Mouse (Mus musculus) thymus, postnatal 25 days (tissue): Measurements from ENCODE around the gene Zfp78.
A peak's percentile ranks its signal among the peaks of the same experiment; 100 is the strongest.
"Not testable (repeated sequence)": the region's sequence is repeated elsewhere in the genome, so short reads cannot be mapped to it uniquely, and the experiment has no call there.

Experiments used
- DNase-seq: peaks from one replicate; pipeline ENCODE4 v3.0.0; 2022

Gene Zfp78

GRCm38 (mm10) chr7:6363047-6363488, at the start of gene Zfp78:
TSS of gene Zfp78 (plus strand) at chr7:6363280.
- peak; percentile 79 for DNase-seq

- peak; percentile 1 for DNase-seq
Measured at GRCm38 (mm10) chr7:6330458-6331232, 32.4 kb upstream of the Zfp78 start.

- peak; percentile 82 for DNase-seq
Measured at GRCm38 (mm10) chr7:6331233-6331956, 31.7 kb upstream of the Zfp78 start, which contains the start of gene Zfp583. TSS of gene Zfp583 (minus strand) at chr7:6331285.

- DNase-seq, result no peak
Measured at GRCm38 (mm10) chr7:6339865-6340264, 23.2 kb upstream of the Zfp78 start.

- peak; percentile 47 for DNase-seq
Measured at GRCm38 (mm10) chr7:6343501-6344071, 19.5 kb upstream of the Zfp78 start, which contains the start of gene Gm3854. TSS of gene Gm3854 (plus strand) at chr7:6343759.

- no peak for DNase-seq
Measured at GRCm38 (mm10) chr7:6344124-6344523, 19.0 kb upstream of the Zfp78 start.

- DNase-seq, result no peak
Measured at GRCm38 (mm10) chr7:6358121-6358520, 5.0 kb upstream of the Zfp78 start.

- no peak for DNase-seq
Measured at GRCm38 (mm10) chr7:6358937-6359590, 4.0 kb upstream of the Zfp78 start.

GRCm38 (mm10) chr7:6360477-6361060, 2.5 kb upstream of the Zfp78 start:
- no peak for DNase-seq

GRCm38 (mm10) chr7:6361756-6362155, 1.3 kb upstream of the Zfp78 start:
- no peak for DNase-seq

- DNase-seq, result peak; percentile 92
Measured at GRCm38 (mm10) chr7:6362268-6363046, 623 bp upstream of the Zfp78 start.

GRCm38 (mm10) chr7:6364761-6365160, 1.7 kb downstream of the Zfp78 start:
- no peak for DNase-seq

GRCm38 (mm10) chr7:6367185-6367584, 4.1 kb downstream of the Zfp78 start:
- no peak for DNase-seq

- DNase-seq, result not testable (repeated sequence)
Measured at GRCm38 (mm10) chr7:6368146-6368545, 5.1 kb downstream of the Zfp78 start.

- no peak for DNase-seq
Measured at GRCm38 (mm10) chr7:6369460-6369859, 6.4 kb downstream of the Zfp78 start.

- no peak for DNase-seq
Measured at GRCm38 (mm10) chr7:6372993-6373392, 9.9 kb downstream of the Zfp78 start.

GRCm38 (mm10) chr7:6378441-6378840, 15.4 kb downstream of the Zfp78 start:
- no peak for DNase-seq

- no peak for DNase-seq
Measured at GRCm38 (mm10) chr7:6381431-6381830, 18.4 kb downstream of the Zfp78 start.

GRCm38 (mm10) chr7:6383044-6383455, 20.0 kb downstream of the Zfp78 start, which contains the start of gene Zfp28:
TSS of gene Zfp28 (plus strand) at chr7:6383295.
- DNase-seq, result peak; percentile 93

- no peak for DNase-seq
Measured at GRCm38 (mm10) chr7:6384011-6384410, 20.9 kb downstream of the Zfp78 start.

- no peak for DNase-seq
Measured at GRCm38 (mm10) chr7:6386995-6387394, 23.9 kb downstream of the Zfp78 start.

GRCm38 (mm10) chr7:6388971-6389370, 25.9 kb downstream of the Zfp78 start:
- no peak for DNase-seq
